Mouse (Mus musculus) erythroblast, embryonic 14.5 days (primary cell): Measurements from ENCODE around the gene Smc1b. TPM values are rescaled to one million over a fixed set of nuclear protein-coding genes. Genes with fewer than 3 reads are reported as not detected.

Source experiments
- H3K27me3 ChIP-seq: 2 replicates; pipeline ENCODE4 v1.6.1; 2012; ENCODE audit warnings: inconsistent platforms; ENCODE audit not compliant: control insufficient read depth
- H3K36me3 ChIP-seq: 2 replicates; pipeline ENCODE4 v1.6.1; 2012; ENCODE audit warnings: mild to moderate bottlenecking, inconsistent platforms; ENCODE audit not compliant: control insufficient read depth
- H3K4me1 ChIP-seq: 2 replicates; pipeline ENCODE4 v1.6.1; 2012; ENCODE audit warnings: inconsistent platforms; ENCODE audit not compliant: control insufficient read depth
- H3K4me3 ChIP-seq: replicated peaks from 2 replicates; pipeline ENCODE3; 2012; ENCODE audit warnings: moderate library complexity, mild to moderate bottlenecking, inconsistent platforms
- H3K9me3 ChIP-seq: 2 replicates; pipeline ENCODE4 v1.6.1; 2012; ENCODE audit warnings: low read length, inconsistent platforms, mixed read lengths; ENCODE audit not compliant: control insufficient read depth
- GATA1 ChIP-seq: IDR thresholded peaks from 2 replicates; pipeline ENCODE4 v1.6.1; 2012; ENCODE audit warnings: low read length, inconsistent platforms, mixed read lengths
- TAL1 ChIP-seq: IDR thresholded peaks from 3 replicates; pipeline ENCODE4 v1.6.1; 2012; ENCODE audit warnings: low read length, inconsistent platforms, mixed read lengths
- polyA plus RNA-seq: library from polyadenylated mRNA; stranded (reverse); fragments of >175 nt; gene quantifications from 2 replicates; pipeline ENCODE4 v1.2.3, GENCODE M21; 2012

Gene Smc1b
- not detected in 2 replicates for polyA plus RNA-seq

DNA sequence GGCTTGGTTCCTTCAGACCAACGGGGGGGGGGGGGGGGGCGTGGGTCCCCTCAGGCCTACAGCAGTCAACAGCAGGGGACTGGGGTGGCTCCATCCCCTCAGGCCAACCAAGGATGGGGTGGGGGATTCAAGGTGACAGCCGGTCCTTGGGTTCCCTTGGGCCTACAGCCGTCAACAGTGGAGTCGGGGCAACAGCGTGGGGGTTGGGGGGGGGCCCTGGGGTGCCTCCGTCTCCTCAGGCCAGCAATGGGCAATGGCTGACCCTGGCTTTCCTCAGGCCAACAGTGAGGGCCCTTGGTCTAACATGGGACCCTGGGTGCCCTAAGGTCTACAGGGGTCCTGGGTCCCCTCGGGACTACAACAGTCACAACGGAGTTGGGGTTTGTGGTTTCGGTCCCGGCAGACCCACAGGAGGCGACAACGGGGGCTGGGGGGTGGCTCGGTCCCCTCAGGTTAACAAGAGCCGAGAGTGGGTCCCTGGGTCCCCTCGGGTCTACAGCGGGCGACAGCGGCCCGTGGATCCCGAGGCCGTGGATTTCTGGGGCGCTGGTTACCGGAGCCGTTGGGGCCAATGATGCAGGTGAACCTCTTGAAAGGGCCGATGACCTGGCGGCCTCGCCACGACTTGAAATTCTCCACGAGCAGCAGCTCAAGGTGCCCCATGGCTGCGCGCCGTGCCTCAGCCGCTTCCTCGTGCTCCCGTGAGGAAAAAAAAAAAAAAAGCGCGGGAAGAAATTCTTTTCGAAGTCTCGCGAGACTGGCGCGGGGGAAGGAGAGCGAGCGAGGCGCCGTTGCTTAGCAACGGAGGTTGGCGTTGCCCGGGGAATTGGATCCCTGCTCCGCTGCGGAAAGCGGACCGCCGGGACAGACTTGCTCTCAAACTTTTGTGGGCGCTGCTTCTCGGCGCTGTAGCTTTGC, at the start of gene Smc1b, which contains the start of gene Ribc2:
Gene Smc1b (minus strand): TSS at position 690 of the 918 bp plus-strand sequence.
Gene Ribc2 (plus strand): TSS at position 804 of the 918 bp plus-strand sequence.
- Histone ChIP-seq H3K4me3 (no peak within 1 kb of the TSS), H3K27me3 (peaks cover 2% of the 10 kb centered on the region; the same call in 1 of the 2 replicates), H3K4me1 (no peaks in the 10 kb centered on the region), H3K9me3 (no peaks in the 10 kb centered on the region; the same call in 1 of the 2 replicates), H3K36me3 (no peaks in the 10 kb centered on the region)
- no peak for TF ChIP-seq GATA1
- TF ChIP-seq TAL1: no peak

DNA sequence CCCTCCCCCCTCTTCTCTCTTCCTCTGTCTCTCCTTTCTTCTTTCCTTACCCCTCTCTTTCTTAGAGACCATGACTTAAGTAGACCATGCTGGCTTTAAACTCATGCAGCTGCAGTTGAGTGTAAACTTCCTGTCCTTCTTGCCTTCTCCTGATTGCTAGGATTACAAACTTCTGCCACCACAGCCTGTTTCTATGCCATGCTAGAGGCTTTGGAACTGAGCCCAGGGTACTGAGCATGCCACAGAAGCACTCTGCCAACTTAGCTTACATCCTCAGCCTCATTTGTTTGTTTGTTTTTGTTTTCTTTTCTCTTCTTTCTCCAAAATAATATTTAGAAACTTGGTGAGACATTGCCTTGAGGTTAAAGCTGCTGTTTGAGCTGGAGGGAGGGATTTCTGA, 48.6 kb upstream of the Smc1b start:
- H3K36me3 ChIP-seq: no peaks in the 10 kb centered on the region
- TF ChIP-seq GATA1: no peak
- no peak for TF ChIP-seq TAL1
- no peak overlapping the region for H3K4me3 ChIP-seq
- H3K9me3 ChIP-seq: peaks cover 3% of the 10 kb centered on the region; the same call in 1 of the 2 replicates
- H3K27me3 ChIP-seq: no peaks in the 10 kb centered on the region
- H3K4me1 ChIP-seq: no peaks in the 10 kb centered on the region

DNA sequence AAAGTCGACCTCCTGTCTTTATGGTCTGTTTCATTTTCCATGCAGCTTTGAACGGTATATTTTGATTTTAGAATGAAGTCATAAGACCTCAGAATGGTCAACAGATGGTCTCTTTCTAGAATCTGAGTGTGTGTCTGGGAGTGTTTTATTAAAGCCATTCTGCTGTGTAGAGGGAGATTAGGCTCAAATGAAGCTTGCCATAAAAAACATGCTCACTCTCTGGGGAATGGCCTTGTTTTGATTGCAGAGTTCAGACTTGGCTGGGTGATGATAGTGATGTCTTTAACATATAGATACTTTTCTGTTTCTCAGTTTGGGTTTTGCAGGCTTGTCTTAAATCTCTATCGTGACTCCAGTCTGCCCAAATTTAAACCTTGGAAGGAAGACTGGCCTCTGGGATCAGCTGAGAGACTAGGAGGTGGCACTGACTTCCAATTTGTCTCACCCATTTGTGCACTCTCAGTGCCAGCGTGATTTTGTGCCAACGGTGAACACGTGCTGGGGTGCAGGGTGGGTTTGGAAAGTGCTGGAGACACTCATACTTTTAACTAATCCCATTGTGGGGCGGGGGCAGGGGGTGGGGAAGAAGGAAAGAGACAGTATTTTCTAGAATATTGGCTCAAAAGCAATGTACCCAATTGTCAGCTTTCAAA, 47.9 kb upstream of the Smc1b start:
- H3K27me3 ChIP-seq: no peaks in the 10 kb centered on the region
- no peak overlapping the region for H3K4me3 ChIP-seq
- H3K4me1 ChIP-seq: no peaks in the 10 kb centered on the region
- peaks cover 3% of the 10 kb centered on the region; the same call in 1 of the 2 replicates for H3K9me3 ChIP-seq
- no peaks in the 10 kb centered on the region for H3K36me3 ChIP-seq
- no peak for TF ChIP-seq GATA1
- no peak for TF ChIP-seq TAL1

DNA sequence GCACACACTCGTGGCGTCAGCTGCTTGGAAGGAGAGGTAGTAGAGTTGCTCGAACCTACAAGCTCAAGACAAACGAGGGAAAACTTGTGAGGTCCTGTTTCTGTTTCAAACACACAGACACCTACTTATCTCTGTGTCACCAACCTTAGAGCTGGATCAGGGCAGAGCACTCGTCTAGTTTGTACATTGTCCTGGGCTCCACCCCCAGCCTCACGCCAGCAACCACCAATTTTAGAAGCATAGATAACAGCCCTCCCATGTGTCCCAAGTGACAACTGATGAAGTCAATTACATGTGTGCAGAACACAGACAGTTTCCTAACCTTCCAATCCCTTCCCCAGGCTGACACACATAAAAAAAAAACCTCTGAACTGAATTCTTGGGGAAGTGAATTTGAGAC, 46.4 kb upstream of the Smc1b start:
- Histone ChIP-seq H3K4me1 (no peaks in the 10 kb centered on the region), H3K36me3 (no peaks in the 10 kb centered on the region), H3K4me3 (no peak overlapping the region), H3K9me3 (peaks cover 3% of the 10 kb centered on the region; the same call in 1 of the 2 replicates), H3K27me3 (no peaks in the 10 kb centered on the region)
- TF ChIP-seq TAL1: no peak

DNA sequence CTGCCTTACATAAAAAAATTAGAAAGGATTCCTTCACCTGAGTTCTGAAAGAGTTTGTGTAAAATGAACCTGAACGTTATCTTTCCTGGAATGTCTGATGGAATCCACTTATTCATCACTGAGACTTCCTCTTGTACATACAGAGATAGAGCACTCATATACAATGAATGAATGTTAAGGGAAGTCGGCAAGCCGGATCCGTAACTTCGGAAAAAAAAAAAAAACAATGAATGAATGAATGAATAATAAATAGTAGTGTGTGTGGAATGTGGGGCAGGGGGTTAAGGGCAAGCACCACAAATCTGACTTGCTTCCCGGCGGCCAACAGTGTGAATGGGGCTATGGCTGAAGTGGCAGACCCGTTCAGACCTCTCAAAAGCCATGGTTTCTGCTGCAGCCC, 45.8 kb upstream of the Smc1b start:
- H3K4me3 ChIP-seq: no peak overlapping the region
- H3K9me3 ChIP-seq: peaks cover 3% of the 10 kb centered on the region; the same call in 1 of the 2 replicates
- TF ChIP-seq GATA1: no peak
- no peak for TF ChIP-seq TAL1
- no peaks in the 10 kb centered on the region for H3K27me3 ChIP-seq
- no peaks in the 10 kb centered on the region for H3K36me3 ChIP-seq
- H3K4me1 ChIP-seq: no peaks in the 10 kb centered on the region

DNA sequence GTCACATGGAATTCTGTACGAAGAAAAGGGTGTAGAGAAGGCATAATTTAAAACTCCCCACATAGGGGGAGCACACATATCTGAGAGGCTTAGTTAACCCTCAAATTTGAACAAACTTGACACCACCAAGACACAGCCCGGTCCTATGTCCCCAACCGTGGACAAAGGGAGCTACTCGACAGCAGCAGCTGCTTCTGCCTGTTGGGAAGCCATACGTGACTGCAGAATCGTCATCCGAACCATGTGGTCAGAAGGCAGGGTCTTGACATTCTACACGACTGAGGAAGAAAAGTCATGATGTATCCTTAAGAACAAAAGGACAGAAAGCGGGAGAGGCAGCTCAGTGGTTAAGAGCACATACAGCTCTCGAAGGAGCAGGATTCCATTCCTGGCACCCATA, 42.3 kb upstream of the Smc1b start:
- no peaks in the 10 kb centered on the region for H3K27me3 ChIP-seq
- H3K4me3 ChIP-seq: no peak overlapping the region
- peaks cover 3% of the 10 kb centered on the region; the same call in 1 of the 2 replicates for H3K9me3 ChIP-seq
- TF ChIP-seq TAL1 (no peak), GATA1 (no peak)
- H3K36me3 ChIP-seq: no peaks in the 10 kb centered on the region
- no peaks in the 10 kb centered on the region for H3K4me1 ChIP-seq

DNA sequence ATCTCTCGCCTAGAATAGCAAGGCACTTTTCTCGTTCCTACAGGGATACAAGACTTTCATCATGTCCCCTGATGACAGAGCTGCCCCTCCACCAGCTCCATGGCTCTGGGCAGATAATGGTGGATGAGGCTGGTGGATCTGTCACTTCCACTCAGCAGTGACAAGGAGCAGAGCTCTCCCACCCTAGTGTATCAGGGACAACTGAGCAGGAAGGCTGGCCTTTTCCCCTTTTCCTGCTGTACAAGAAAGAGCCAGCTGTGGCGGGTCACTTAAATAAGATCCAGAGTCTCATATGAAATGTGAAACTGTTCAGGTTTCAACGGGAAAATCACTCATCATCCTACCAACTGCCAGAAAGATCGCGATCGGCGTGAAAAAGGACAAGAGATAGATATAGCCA, 41.7 kb upstream of the Smc1b start:
- peaks cover 3% of the 10 kb centered on the region; the same call in 1 of the 2 replicates for H3K9me3 ChIP-seq
- no peak for TF ChIP-seq TAL1
- H3K27me3 ChIP-seq: no peaks in the 10 kb centered on the region

DNA sequence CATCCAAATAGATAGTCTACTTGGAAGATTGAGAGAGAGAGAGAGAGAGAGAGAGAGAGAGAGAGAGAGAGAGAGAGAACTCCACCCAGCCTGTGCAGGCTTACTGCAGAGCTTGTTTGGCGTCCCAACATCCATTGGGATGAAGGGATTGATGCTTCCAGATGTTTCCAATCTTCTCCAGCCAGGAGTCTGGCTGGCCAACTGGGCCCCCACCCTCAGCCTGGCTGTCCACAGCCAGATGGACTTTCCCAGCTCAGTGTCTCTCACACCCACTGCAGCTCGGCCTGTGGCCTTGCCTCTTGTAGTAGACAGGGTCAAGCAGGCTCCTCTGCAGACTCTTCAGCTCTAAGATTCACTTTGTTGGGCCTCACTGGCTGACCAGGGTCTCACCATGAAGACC, 40.3 kb upstream of the Smc1b start:
- Histone ChIP-seq H3K4me1 (no peaks in the 10 kb centered on the region), H3K4me3 (no peak overlapping the region), H3K9me3 (peaks cover 3% of the 10 kb centered on the region; the same call in 1 of the 2 replicates), H3K27me3 (no peaks in the 10 kb centered on the region), H3K36me3 (no peaks in the 10 kb centered on the region)
- TF ChIP-seq GATA1: no peak
- no peak for TF ChIP-seq TAL1

More for the DNA sequence above, 41.7 kb upstream of the Smc1b start:
- no peaks in the 10 kb centered on the region for H3K4me1 ChIP-seq
- H3K36me3 ChIP-seq: no peaks in the 10 kb centered on the region
- H3K4me3 ChIP-seq: no peak overlapping the region

DNA sequence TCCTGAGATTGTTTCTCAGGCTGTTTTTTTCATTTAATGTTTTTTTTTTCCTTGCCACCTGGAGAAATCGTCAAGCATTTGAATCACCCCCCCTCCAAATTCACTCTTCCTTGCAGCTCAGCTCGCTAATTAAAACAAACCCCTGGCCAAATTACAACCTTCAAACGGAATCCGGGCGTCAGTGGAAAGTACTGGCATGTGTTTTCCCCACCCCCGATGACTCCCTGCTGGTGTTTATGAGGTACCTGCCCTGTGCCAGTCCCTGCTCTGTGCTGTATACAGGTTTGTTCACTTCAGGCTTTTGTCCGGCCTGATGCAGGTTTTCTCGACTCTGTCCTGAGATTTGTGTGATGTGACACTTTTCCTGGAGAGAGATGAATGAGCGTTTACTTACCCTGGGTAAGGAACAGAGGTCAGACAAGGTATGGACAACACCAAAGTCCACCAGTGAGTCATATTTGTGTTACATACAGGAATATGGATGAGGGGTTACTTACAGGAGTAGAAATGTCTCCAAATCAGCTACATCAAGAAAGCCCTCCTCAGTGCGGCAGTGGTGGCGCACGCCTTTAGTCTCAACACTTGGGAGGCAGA, 35.4 kb upstream of the Smc1b start:
- TF ChIP-seq TAL1: no peak
- TF ChIP-seq GATA1: no peak
- Histone ChIP-seq H3K9me3 (no peaks in the 10 kb centered on the region), H3K4me1 (no peaks in the 10 kb centered on the region), H3K4me3 (no peak overlapping the region), H3K36me3 (no peaks in the 10 kb centered on the region), H3K27me3 (no peaks in the 10 kb centered on the region)
